Mouse (Mus musculus) Patski (cell line): ENCODE data around the gene Fam47e. TPM values are rescaled to one million over a fixed set of nuclear protein-coding genes. Genes with fewer than 3 reads are reported as not detected.
A peak's percentile ranks its signal among the peaks of the same experiment; 100 is the strongest.

Experiments
- ATAC-seq: fragments of 100-300 bp; one replicate; pipeline ENCODE4 v1.8.0; 2021
- CTCF ChIA-PET: fragments of 350-600 bp; sonication (Branson Sonifier 250); formaldehyde crosslinking; loops from one replicate; lab custom pipeline; 2022; ENCODE audit warnings: inconsistent platforms; lab: Charles Lee
- POLR2A ChIA-PET: fragments of 350-600 bp; sonication (Branson Sonifier 250); formaldehyde crosslinking; loops from one replicate; lab custom pipeline; 2022; ENCODE audit warnings: antibody characterized with exemption, inconsistent platforms; lab: Charles Lee
- DNase-seq: peaks from one replicate; pipeline ENCODE4 v3.0.0-alpha.2; 2011; ENCODE audit warnings: low read depth, low spot score
- H3K27me3 ChIP-seq: fragments of 371-371 bp; one replicate; pipeline ENCODE4 v1.5.1; 2021
- CTCF ChIP-seq: fragments of 100-300 bp; IDR thresholded peaks from one replicate; pipeline ENCODE4 v1.5.1; 2021
- in situ Hi-C: fragments of 300-500 bp; cut with MboI; formaldehyde crosslinking; loops from 3 replicates; pipeline ENCODE4 v1.11.1; 2018; ENCODE audit warnings: low pct_unique_long_range_greater_than_20kb, mixed read lengths
- polyA plus RNA-seq: library from polyadenylated mRNA; unstranded; gene quantifications from one replicate; pipeline ENCODE4 v1.2.3, GENCODE M21; 2021

The Fam47e gene
- polyA plus RNA-seq, 1 experiment from 2014 or later, result not detected

DNA sequence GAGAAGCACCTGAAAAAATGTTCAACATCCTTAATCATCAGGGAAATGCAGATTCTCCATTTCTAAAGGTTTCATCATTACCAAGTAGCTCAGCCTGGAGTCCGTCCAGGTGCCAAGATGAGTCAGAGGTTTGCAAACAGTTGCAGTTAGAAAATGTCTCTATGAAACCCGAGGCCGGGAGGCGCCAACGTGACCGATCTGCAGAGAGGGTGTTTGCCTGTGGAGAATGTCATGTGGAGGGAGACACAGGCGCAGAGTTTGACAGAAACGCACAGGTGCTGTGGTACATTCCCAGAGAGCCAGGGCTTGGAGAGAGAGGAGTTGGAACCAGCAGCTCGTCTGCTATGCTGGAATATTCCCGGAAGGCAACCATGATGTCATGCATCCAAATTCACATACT is 44.2 kb downstream of the Fam47e start:
- DNase-seq (peak; percentile 80), ATAC-seq (peak; percentile 37)
- peaks cover 5% of the 10 kb centered on the region for H3K27me3 ChIP-seq
- ChIA-PET POLR2A (no interaction called here), CTCF (interaction anchor here (0.8 kb wide), 1 partner anchor 55 kb away, joined by 3 read pairs; no protein-coding TSS in a partner anchor)
- no peak for TF ChIP-seq CTCF
- in situ Hi-C loops, result no loop called here

DNA sequence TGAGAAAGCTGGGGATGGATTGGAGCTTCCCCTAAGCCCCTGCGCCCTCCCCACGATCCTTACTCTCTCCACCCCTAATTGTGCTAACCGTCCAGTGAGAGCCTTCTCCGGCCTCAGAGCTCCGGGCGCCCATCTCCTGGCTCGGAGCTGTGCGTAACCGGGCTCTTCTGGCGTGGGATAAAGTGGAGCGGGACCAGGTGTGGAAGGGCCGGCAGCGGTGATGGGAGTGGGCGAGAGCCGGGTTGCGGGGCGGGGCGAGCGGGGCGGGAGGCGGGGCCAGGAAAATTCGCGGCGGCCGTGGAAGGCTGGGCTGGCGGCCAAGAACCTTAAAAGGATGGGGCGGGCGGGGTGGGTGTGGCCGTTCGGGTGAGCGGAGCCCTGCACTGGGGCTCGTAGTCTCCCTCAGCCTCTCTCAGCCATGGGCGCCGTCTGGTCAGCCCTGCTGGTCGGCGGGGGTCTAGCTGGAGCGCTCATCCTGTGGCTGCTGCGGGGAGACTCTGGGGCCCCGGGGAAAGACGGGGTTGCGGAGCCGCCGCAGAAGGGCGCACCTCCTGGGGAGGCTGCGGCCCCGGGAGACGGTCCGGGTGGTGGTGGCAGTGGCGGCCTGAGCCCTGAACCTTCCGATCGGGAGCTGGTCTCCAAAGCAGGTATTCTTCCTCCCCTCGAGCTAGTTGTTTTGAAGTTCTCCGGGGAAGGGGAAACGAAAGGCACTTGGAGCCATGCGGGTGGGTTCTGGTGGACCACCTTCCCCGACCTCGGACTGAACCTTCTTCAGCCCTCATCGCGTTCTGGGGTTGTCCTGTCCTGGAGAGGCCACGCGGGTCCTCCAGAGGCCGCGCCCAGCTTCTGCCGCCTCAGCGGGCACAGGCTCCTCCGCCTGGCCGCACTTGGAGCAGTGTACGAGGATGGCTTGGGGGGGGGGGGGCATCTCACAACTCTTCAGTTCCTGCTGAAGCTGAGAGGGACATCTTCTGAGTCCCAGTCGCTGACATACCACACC is 48.1 kb downstream of the Fam47e start, which contains the start of gene Stbd1:
Stbd1 (plus strand) TSS at position 351 of the 1,000 bp plus-strand sequence.
- POLR2A ChIA-PET, result interaction anchor here (0.5 to 1.2 kb wide), 3 partner anchors 15 to 631 kb away, joined by 3 to 4 read pairs (median 3); no protein-coding TSS in a partner anchor
- in situ Hi-C loops, result no loop called here
- no peak for TF ChIP-seq CTCF
- H3K27me3 ChIP-seq, result no peaks in the 10 kb centered on the region
- CTCF ChIA-PET, result interaction anchor here (1.2 kb wide), 2 partner anchors 10 to 141 kb away, joined by 3 to 4 read pairs; no protein-coding TSS in a partner anchor
- DNase-seq (no peak), ATAC-seq (peak; percentile 63)

DNA sequence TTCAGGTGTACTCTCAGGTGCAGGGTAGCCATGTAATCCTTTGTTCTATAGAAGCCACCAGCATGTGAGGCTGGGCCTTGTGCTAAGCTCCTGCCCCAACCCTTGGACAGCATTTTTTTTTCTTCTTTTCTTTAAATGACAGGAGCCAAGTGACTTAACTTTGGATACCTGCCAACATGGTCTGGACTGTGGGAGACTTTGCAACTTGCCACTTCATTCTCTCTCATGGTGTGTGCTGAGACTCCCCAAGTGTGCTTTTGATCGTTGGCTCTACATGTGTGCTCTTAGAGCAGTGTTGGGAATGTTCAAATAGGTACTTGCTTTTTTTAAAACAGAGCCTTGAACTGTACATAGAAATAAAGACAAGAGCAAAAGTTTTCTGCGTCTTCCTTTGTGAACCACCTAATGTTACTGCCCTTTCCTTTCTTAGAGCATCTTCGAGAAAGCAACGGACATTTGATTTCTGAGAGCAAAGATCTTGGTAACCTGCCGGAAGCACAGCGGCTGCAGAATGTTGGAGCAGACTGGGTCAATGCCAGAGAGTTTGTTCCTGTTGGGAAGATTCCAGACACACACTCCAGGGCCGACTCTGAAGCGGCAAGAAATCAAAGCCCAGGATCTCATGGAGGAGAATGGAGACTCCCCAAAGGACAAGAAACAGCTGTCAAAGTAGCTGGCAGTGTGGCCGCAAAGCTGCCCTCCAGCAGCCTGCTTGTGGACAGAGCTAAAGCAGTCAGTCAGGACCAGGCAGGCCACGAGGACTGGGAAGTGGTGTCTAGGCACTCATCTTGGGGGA is 49.8 kb downstream of the Fam47e start:
- no peak for DNase-seq
- ATAC-seq, result no peak
- ChIA-PET CTCF (no interaction called here), POLR2A (interaction anchor here (1.2 kb wide), 1 partner anchor 17 kb away, joined by 3 read pairs; no protein-coding TSS in a partner anchor)
- in situ Hi-C loops, result no loop called here
- no peaks in the 10 kb centered on the region for H3K27me3 ChIP-seq
- TF ChIP-seq CTCF, result no peak

DNA sequence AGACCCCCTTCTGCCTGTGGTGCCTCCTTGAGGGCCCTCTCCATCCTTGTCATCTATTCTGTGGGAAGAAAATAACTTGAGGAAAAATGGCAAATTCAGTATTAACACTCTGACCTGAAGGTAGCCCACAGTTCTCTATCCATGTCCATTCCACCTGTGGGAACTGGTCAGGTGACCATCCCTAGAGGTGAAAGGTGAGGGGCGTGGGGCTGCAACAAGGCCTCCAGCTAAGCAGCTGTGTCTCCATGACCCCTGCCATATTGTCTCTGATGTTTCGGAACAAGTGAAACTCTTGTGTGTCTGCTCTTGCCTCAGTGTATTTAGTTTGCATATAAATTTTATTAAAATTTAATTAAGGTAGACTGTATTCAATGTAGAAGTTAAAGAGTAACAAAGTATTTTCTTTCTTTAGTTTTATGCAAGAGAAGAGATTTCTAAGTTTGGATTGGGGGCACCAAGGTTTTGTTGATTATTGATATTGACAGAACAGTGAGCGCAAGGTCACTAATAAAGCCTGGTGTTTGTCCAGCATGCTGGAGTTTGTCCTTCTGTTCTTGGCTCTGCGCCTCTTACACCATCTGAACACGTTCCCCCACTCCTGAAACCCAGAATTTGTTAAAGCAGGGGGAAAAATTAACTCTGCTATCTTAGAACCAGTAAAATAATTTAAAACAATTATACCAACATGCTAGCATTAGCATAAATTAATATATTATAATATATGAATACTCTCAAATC is 52.8 kb downstream of the Fam47e start:
- peaks cover 5% of the 10 kb centered on the region for H3K27me3 ChIP-seq
- ATAC-seq, result no peak
- no peak for TF ChIP-seq CTCF
- CTCF ChIA-PET, result no interaction called here
- in situ Hi-C loops, result no loop called here
- POLR2A ChIA-PET, result no interaction called here
- DNase-seq, result no peak

DNA sequence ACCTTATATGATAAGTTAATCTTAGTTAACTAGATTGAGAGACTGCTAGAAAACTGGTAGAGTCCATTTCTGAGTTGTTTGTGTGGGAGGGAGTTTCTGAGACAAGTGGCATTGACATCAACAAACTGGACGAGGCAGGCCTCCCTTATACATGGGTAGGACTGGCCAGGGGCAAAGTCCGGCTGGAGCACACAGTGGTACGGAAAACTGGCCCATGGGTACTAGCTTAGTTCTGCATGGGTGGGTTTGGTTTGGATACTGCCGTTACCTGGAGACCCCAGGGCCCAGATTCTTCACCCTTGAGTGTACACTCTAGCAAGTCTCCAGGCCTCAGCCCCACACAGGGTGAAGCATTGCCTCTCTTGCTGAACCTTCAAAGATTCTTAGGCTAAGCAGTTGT is 57.9 kb downstream of the Fam47e start:
- ATAC-seq, result no peak

DNA sequence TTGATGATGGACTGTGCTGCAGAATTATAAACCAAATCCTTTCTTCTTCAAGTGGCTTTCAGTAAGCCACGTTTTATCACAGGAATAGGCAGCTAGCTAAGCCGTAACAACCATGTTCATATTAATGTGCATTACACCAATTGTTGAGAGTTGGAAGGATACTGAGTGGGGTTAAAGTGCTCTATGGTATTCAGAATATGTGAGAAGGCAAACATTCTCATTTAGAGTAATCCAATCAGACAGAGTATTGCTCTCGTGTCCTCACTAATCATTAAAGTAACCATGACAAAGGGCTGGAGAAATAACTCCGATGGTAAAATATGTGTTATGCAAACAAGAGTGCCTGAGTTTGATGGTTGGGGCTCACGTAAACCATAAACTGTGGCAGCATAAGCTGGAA is 67.0 kb downstream of the Fam47e start:
- no peak for ATAC-seq
- CTCF ChIA-PET, result no interaction called here

More for the DNA sequence above, 57.9 kb downstream of the Fam47e start:
- H3K27me3 ChIP-seq, result peaks cover 5% of the 10 kb centered on the region
- ChIA-PET CTCF (interaction anchor here (1.2 kb wide), 1 partner anchor 11 kb away, joined by 3 read pairs; no protein-coding TSS in a partner anchor), POLR2A (interaction anchor here (1.0 kb wide), 1 partner anchor 12 kb away, joined by 3 read pairs; no protein-coding TSS in a partner anchor)
- in situ Hi-C loops, result no loop called here
- TF ChIP-seq CTCF, result no peak
- DNase-seq, result no peak

DNA sequence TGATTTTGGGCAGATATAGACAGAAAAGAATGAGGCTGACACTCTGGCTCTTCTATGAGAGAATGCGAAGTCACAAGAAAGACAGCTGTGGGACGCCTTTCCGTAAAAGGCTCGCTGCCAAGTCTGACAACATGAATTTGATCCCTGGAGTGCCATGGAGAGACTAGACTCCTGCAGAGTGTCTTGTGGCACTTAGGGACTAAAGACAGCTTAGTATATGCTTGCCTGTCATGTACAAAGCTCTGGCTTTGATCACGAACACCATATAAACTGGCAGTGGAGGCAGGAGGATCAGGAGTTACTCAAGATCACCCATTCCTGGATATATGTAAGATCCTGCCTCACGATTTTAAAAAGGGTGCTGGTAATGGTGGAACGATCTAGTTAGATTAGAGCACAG is 73.0 kb downstream of the Fam47e start:
- no peak for TF ChIP-seq CTCF
- H3K27me3 ChIP-seq, result no peaks in the 10 kb centered on the region
- POLR2A ChIA-PET, result no interaction called here
- CTCF ChIA-PET, result no interaction called here
- ATAC-seq (no peak), DNase-seq (no peak)
- in situ Hi-C loops, result no loop called here

More for the DNA sequence above, 67.0 kb downstream of the Fam47e start:
- no peak for TF ChIP-seq CTCF
- no peaks in the 10 kb centered on the region for H3K27me3 ChIP-seq
- no peak for DNase-seq
- POLR2A ChIA-PET, result no interaction called here
- in situ Hi-C loops, result no loop called here

DNA sequence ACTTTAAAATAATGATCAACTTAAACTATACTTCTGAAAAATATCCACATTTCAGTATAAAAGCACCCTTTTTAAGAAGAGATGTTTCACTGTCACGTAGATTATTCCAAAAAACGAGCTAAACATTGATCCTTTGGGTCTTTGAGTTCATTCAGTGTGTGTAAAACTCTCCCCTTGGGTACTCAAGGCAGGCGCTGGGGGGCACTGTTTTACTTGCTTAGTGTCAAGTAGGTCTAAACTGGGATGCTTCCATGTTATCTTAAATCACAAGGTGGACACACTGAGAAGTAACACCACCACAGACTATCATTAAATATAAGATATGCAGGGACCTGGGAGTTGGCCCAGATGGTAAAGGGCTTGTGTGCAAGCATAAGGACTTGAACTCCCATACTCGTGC is 78.7 kb downstream of the Fam47e start:
- H3K27me3 ChIP-seq, result peaks cover 6% of the 10 kb centered on the region
- in situ Hi-C loops, result no loop called here
- CTCF ChIA-PET, result interaction anchor here (1.1 to 1.2 kb wide), 2 partner anchors 20 to 23 kb away, joined by 3 read pairs; no protein-coding TSS in a partner anchor
- peak; percentile 17 for TF ChIP-seq CTCF
- ATAC-seq (no peak), DNase-seq (no peak)
- POLR2A ChIA-PET, result no interaction called here

DNA sequence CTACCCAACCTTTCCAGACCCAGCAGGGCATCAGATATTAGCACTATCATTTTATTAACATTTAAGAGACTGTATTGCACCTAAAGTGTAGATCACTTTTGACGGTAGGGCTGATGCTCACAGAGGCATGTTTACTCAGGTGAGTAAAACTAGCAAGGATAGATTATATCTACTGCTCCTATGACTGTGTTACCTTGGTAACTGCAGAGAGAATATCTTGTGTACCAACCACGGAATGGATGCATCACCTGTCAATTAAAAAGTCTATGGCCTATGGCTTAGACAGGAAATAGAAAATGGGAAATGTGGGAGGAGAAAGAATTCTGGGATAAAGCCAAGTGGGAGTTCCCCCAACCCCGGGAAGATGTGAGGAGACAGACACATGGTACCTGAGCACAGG is 80.0 kb downstream of the Fam47e start:
- in situ Hi-C loops, result no loop called here
- H3K27me3 ChIP-seq, result peaks cover 6% of the 10 kb centered on the region
- DNase-seq, result no peak
- no peak for ATAC-seq
- no peak for TF ChIP-seq CTCF
- ChIA-PET POLR2A (no interaction called here), CTCF (no interaction called here)

DNA sequence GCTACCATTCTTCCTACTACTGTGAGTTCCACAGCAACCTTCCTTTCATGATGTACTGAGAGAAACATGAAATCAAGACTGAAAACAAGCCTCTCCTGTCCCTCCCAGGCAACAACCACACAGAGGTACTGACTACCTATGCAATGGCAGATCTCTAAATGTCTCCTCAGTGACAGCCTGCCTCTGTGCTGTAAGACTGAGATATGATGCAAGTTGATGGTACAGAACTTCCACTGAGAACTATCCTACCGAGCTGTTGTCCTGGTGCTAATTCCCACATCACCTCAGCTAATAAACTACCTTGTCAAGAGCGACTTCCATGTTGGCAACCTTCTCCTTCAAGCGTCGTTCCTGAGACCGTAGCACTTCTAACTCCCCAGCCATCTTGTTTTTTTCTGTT is 81.0 kb downstream of the Fam47e start:
- POLR2A ChIA-PET, result no interaction called here
- TF ChIP-seq CTCF, result no peak
- in situ Hi-C loops, result no loop called here
- CTCF ChIA-PET, result no interaction called here
- DNase-seq (no peak), ATAC-seq (no peak)
- H3K27me3 ChIP-seq, result peaks cover 6% of the 10 kb centered on the region
